In the genomic region with DNA sequence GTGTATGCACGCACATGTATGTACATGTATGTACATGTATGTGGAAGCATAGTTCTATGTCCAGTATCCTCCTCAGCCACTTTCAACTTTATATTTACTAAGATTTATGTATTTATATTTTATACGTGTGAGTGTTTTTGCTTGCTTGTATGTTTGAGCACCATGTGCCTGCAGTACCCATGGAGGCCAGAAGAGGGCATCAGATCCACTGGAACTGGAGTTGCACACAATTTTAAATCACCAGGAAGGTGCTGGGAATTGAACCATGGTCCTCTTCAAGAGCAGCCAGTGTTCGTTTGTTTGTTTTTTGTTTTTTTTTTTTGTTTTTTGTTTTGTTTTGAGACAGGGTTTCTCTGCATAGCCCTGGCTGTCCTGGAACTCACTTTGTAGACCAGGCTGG, we compare ENCODE assay signal across 24 mouse cellular contexts. TPM values are rescaled to one million over a fixed set of nuclear protein-coding genes. Genes with fewer than 3 reads are reported as not detected.
DNase-seq lines count a peak whose midpoint lies in the region; ATAC-seq and TF ChIP-seq lines count a peak whose summit lies in the region.
"Had no signal": no experiment of that assay in that cellular context is flagged by ENCODE, and none has a peak within 500 bp of the region (broad histone marks: within the 10 kb centered on the region; RNA-seq: fewer than 3 reads in every experiment).

No protein-coding gene starts in this region.

- no peaks in the 10 kb centered on the region for H3K9me3 ChIP-seq in kidney, postnatal 0 days (replicated peaks; ENCODE audit: low read length)
- no peaks in the 10 kb centered on the region for H3K9me3 ChIP-seq in kidney, embryonic 15.5 days (replicated peaks)
- no peaks in the 10 kb centered on the region for H3K9me3 ChIP-seq in midbrain, postnatal 0 days (ENCODE audit: low read length)
- H3K9me3 ChIP-seq in midbrain, embryonic 14.5 days (ENCODE audit: control insufficient read depth, low read length): no peaks in the 10 kb centered on the region
- H3K9me3 ChIP-seq: forebrain, embryonic 15.5 days; hindbrain, embryonic 15.5 days; liver, embryonic 12.5 days; midbrain, embryonic 10.5 days; neural tube, embryonic 13.5 days had no signal

- no peak overlapping the region for H3K4me2 ChIP-seq in kidney, postnatal 0 days (ENCODE audit: low read length)
- no peak overlapping the region for H3K4me2 ChIP-seq in kidney, embryonic 15.5 days
- H3K4me2 ChIP-seq in midbrain, postnatal 0 days (ENCODE audit: low read depth, low read length, poor library complexity, severe bottlenecking): no peak overlapping the region
- H3K4me2 ChIP-seq in midbrain, embryonic 14.5 days (ENCODE audit: low read length): no peak overlapping the region
- H3K4me2 ChIP-seq: forebrain, embryonic 15.5 days; hindbrain, embryonic 15.5 days; liver, embryonic 12.5 days; neural tube, embryonic 13.5 days had no signal

- WGBS in cerebellum, adult 2 months: 98% methylated on average over 3 of the region's 3 CpGs
- WGBS in kidney, postnatal 0 days: 97% methylated on average over 3 of the region's 3 CpGs
- WGBS in kidney, embryonic 15.5 days: 96% methylated on average over 3 of the region's 3 CpGs
- 96% methylated on average over 3 of the region's 3 CpGs for WGBS in midbrain, postnatal 0 days
- 98% methylated on average over 3 of the region's 3 CpGs for WGBS in midbrain, embryonic 14.5 days

- H3K27me3 ChIP-seq in cerebellum, adult 2 months (ENCODE audit: control insufficient read depth, insufficient read depth, low read length): no peaks in the 10 kb centered on the region
- no peaks in the 10 kb centered on the region for H3K27me3 ChIP-seq in kidney, postnatal 0 days (ENCODE audit: insufficient read depth, low read length)
- 0 out of 2 replicates have a peak, but pooled peaks cover 2% of the 10 kb centered on the region for H3K27me3 ChIP-seq in kidney, embryonic 15.5 days
- H3K27me3 ChIP-seq in midbrain, postnatal 0 days (ENCODE audit: insufficient read depth, low read length): no peaks in the 10 kb centered on the region
- no peaks in the 10 kb centered on the region for H3K27me3 ChIP-seq in midbrain, embryonic 14.5 days (ENCODE audit: control insufficient read depth, insufficient read depth, low read length)
- H3K27me3 ChIP-seq: forebrain, embryonic 15.5 days; hindbrain, embryonic 15.5 days; neural tube, embryonic 13.5 days had no signal

- TF ChIP-seq POLR2A in cerebellum, adult 2 months (IDR thresholded peaks at IDR 0.05; ENCODE audit: borderline replicate concordance, insufficient read depth, low read length): no peak

- no peaks in the 10 kb centered on the region for H3K4me1 ChIP-seq in cerebellum, adult 2 months (ENCODE audit: control insufficient read depth, insufficient read depth, low read length)
- no peaks in the 10 kb centered on the region for H3K4me1 ChIP-seq in kidney, postnatal 0 days (replicated peaks; ENCODE audit: insufficient read depth, low read length)
- H3K4me1 ChIP-seq in kidney, embryonic 15.5 days: peaks cover 12% of the 10 kb centered on the region
- H3K4me1 ChIP-seq in midbrain, postnatal 0 days (ENCODE audit: insufficient read depth, low read length): no peaks in the 10 kb centered on the region
- no peaks in the 10 kb centered on the region for H3K4me1 ChIP-seq in midbrain, embryonic 14.5 days (ENCODE audit: control insufficient read depth, insufficient read depth, low read length)
- H3K4me1 ChIP-seq: liver, embryonic 12.5 days had no signal

- DNase-seq in cerebellum, adult 2 months: no peak
- DNase-seq in cerebellum, postnatal 4 days (ENCODE audit: low spot score in 2 of 2): no peak
- no peak for DNase-seq in kidney, postnatal 0 days (ENCODE audit: low spot score)
- DNase-seq in midbrain, postnatal 0 days (ENCODE audit: low spot score): no peak
- DNase-seq in midbrain, embryonic 14.5 days: no peak
- peak; percentile 7 for DNase-seq in induced T-regulatory cell, adult 2 months (ENCODE audit: low read depth)
- DNase-seq in frontal cortex, postnatal 25 days (ENCODE audit: low spot score in 2 of 2): no peak
- DNase-seq: cerebellum, adult 11 months; cerebellum, postnatal 25 days; gastrocnemius, postnatal 10 days; heart, postnatal 14 days; kidney, adult 8-10 months; layer of hippocampus, postnatal 36 days; left cerebral cortex, postnatal 4 days; lung, postnatal 36 days had no signal

- no peaks in the 10 kb centered on the region for H3K36me3 ChIP-seq in kidney, postnatal 0 days (ENCODE audit: insufficient read depth, low read length)
- no peaks in the 10 kb centered on the region for H3K36me3 ChIP-seq in kidney, embryonic 15.5 days
- H3K36me3 ChIP-seq in midbrain, postnatal 0 days (ENCODE audit: insufficient read depth, low read length): no peaks in the 10 kb centered on the region
- H3K36me3 ChIP-seq in midbrain, embryonic 14.5 days (ENCODE audit: control insufficient read depth, insufficient read depth, low read length): no peaks in the 10 kb centered on the region
- H3K36me3 ChIP-seq: forebrain, embryonic 15.5 days; hindbrain, embryonic 15.5 days; liver, embryonic 12.5 days; midbrain, embryonic 10.5 days; neural tube, embryonic 13.5 days had no signal

- peak; percentile 9; the same call in 1 of the 2 replicates for TF ChIP-seq CTCF in cerebellum, adult 2 months (IDR thresholded peaks at IDR 0.05; ENCODE audit: borderline replicate concordance, insufficient read depth, low read depth, low read length)
- TF ChIP-seq CTCF in kidney, postnatal 0 days (IDR thresholded peaks at IDR 0.05; ENCODE audit: low read depth): peak; percentile 53
- peak; percentile 49 for TF ChIP-seq CTCF in midbrain, postnatal 0 days (IDR thresholded peaks at IDR 0.05)

- ATAC-seq in kidney, postnatal 0 days (replicated peaks; ENCODE audit: low FRiP score, low read depth): no peak
- ATAC-seq in kidney, embryonic 15.5 days (replicated peaks; ENCODE audit: low FRiP score): no peak
- no peak for ATAC-seq in midbrain, postnatal 0 days (ENCODE audit: low FRiP score)
- ATAC-seq in midbrain, embryonic 14.5 days (ENCODE audit: low FRiP score, low TSS enrichment): no peak
- ATAC-seq: forebrain, embryonic 15.5 days; liver, embryonic 12.5 days had no signal

- no peak overlapping the region for H3K9ac ChIP-seq in kidney, postnatal 0 days (ENCODE audit: low read depth, low read length)
- H3K9ac ChIP-seq in kidney, embryonic 15.5 days: no peak overlapping the region
- no peak overlapping the region for H3K9ac ChIP-seq in midbrain, postnatal 0 days (replicated peaks; ENCODE audit: low read length, poor library complexity, severe bottlenecking)
- H3K9ac ChIP-seq in midbrain, embryonic 14.5 days (replicated peaks; ENCODE audit: low read length): no peak overlapping the region
- H3K9ac ChIP-seq: forebrain, embryonic 15.5 days; hindbrain, embryonic 15.5 days; liver, embryonic 12.5 days; neural tube, embryonic 13.5 days had no signal

- no peak overlapping the region for H3K4me3 ChIP-seq in cerebellum, adult 2 months (replicated peaks; ENCODE audit: insufficient read depth, low read depth, low read length)
- H3K4me3 ChIP-seq in kidney, postnatal 0 days (replicated peaks; ENCODE audit: low read depth, low read length): no peak overlapping the region
- H3K4me3 ChIP-seq in kidney, embryonic 15.5 days (replicated peaks): no peak overlapping the region
- H3K4me3 ChIP-seq in midbrain, postnatal 0 days (ENCODE audit: low read depth, low read length): no peak overlapping the region
- H3K4me3 ChIP-seq in midbrain, embryonic 14.5 days (replicated peaks; ENCODE audit: low read depth, low read length): no peak overlapping the region
- H3K4me3 ChIP-seq: forebrain, embryonic 15.5 days; hindbrain, embryonic 15.5 days; liver, embryonic 12.5 days; midbrain, embryonic 10.5 days; neural tube, embryonic 13.5 days had no signal

- no peak overlapping the region for H3K27ac ChIP-seq in cerebellum, adult 2 months (ENCODE audit: insufficient read depth, low read length)
- H3K27ac ChIP-seq in kidney, postnatal 0 days: no peak overlapping the region
- no peak overlapping the region for H3K27ac ChIP-seq in kidney, embryonic 15.5 days
- H3K27ac ChIP-seq in midbrain, postnatal 0 days (ENCODE audit: low read depth, low read length): no peak overlapping the region
- no peak overlapping the region for H3K27ac ChIP-seq in midbrain, embryonic 14.5 days (replicated peaks; ENCODE audit: low read depth, low read length)
- H3K27ac ChIP-seq: forebrain, embryonic 15.5 days; hindbrain, embryonic 15.5 days; liver, embryonic 12.5 days; midbrain, embryonic 10.5 days; neural tube, embryonic 13.5 days had no signal

RNA-seq across cellular contexts. Expression of a gene that starts 8.7 kb away (rescaled TPM):
- polyA plus RNA-seq in cerebellum, adult 2 months (2012; rRNA removed): 2.3 and 2.7 TPM in 2 replicates
- polyA plus RNA-seq in kidney, postnatal 0 days (2015; fragmentation: Nextera tagmentation; extraction: Ambion mirVana): 60.9 and 62.2 TPM in 2 replicates
- 33.2 and 39.7 TPM in 2 replicates for polyA plus RNA-seq in kidney, embryonic 15.5 days (2015; fragmentation: Nextera tagmentation; extraction: Ambion mirVana)
- 5.9 and 10.6 TPM in 2 replicates for total RNA-seq in midbrain, postnatal 0 days (2014; rRNA removed)
- 6.6 and 7.0 TPM in 2 replicates for polyA plus RNA-seq in midbrain, postnatal 0 days (2015; fragmentation: Nextera tagmentation; extraction: Ambion mirVana)
- 2.7 and 5.6 TPM in 2 replicates for polyA plus RNA-seq in midbrain, embryonic 14.5 days (2014; fragmentation: Nextera tagmentation; extraction: Ambion mirVana)
- total RNA-seq: CH12.LX had no signal

RNA-seq across cellular contexts. Expression of a gene that starts 48.6 kb away (rescaled TPM):
- not detected in 2 replicates for polyA plus RNA-seq in cerebellum, adult 2 months (2012; rRNA removed)
- not detected in 2 replicates for polyA plus RNA-seq in kidney, postnatal 0 days (2015; fragmentation: Nextera tagmentation; extraction: Ambion mirVana)
- not detected in 2 replicates for polyA plus RNA-seq in kidney, embryonic 15.5 days (2015; fragmentation: Nextera tagmentation; extraction: Ambion mirVana)
- not detected in 2 replicates for total RNA-seq in midbrain, postnatal 0 days (2014; rRNA removed)
- not detected in 2 replicates for polyA plus RNA-seq in midbrain, postnatal 0 days (2015; fragmentation: Nextera tagmentation; extraction: Ambion mirVana)
- polyA plus RNA-seq in midbrain, embryonic 14.5 days (2014; fragmentation: Nextera tagmentation; extraction: Ambion mirVana): not detected in 2 replicates
- total RNA-seq: CH12.LX; gastrocnemius, postnatal 10 days; heart, postnatal 14 days; layer of hippocampus, postnatal 36 days; left cerebral cortex, postnatal 4 days had no signal
- polyA plus RNA-seq: forebrain, embryonic 15.5 days; hindbrain, embryonic 15.5 days; large intestine, adult 2 months; liver, embryonic 12.5 days; midbrain, embryonic 10.5 days; neural tube, embryonic 13.5 days; urinary bladder, adult 2 months had no signal
